Mouse (Mus musculus): ENCODE measurements around the gene Amy1.
"Not testable (repeated sequence)": the region's sequence is repeated elsewhere in the genome, so short reads cannot be mapped to it uniquely, and the experiment has no call there.

The Amy1 gene

GRCm38 (mm10) chr3:113606599-113606998, at the start of gene Amy1:
Gene Amy1 (minus strand): TSS chr3:113606699.
- no peak for DNase-seq (ENCODE audit: low read depth, low spot score)

DNA sequence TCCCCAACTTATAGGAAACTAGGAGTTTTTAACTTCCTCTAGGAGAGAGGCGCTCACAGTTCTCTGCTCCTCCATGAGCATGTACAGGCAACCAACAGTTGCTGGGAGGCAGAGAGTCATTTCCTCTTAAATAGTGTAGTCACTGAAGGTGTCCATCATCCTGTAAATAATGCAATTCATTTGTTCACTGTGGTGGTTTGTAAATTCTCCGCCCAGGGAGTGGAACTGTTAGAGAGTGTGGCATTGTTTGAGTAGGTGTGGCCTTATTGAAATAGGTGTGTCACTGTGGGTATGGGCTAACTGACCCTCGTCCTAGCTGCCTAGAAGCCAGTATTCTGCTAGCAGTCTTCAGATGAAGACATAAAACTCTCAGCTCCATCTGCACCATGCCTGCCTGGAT, 47.8 kb upstream of the Amy1 start:
- no peak for DNase-seq (ENCODE audit: low read depth, low spot score)

DNA sequence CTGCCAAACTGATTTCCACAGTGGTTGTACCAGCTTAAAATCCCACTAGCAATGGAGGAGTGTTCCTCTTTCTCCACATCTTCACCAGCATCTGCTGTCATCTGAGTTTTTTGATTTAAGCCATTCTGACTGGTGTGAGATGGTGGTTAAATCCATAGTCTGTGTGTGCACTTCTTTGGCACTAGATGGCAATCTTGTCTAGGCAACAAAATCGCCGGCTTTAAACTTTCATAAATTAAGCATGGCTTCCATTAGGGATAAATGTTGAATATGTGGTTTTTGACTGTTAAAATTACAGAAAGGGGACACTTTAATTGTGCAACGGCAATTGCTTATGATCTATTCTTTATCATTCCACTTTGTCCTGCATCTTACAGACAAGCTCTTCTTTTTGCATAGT, 44.9 kb upstream of the Amy1 start:
- peak; percentile 31 for DNase-seq (ENCODE audit: low read depth, low spot score)

GRCm38 (mm10) chr3:113639545-113639944, 33.0 kb upstream of the Amy1 start:
- no peak for DNase-seq (ENCODE audit: low read depth, low spot score)

- DNase-seq (ENCODE audit: low read depth, low spot score): no peak
These were observed 27.7 kb upstream of the Amy1 start for GRCm38 (mm10) chr3:113634220-113634619.

DNA sequence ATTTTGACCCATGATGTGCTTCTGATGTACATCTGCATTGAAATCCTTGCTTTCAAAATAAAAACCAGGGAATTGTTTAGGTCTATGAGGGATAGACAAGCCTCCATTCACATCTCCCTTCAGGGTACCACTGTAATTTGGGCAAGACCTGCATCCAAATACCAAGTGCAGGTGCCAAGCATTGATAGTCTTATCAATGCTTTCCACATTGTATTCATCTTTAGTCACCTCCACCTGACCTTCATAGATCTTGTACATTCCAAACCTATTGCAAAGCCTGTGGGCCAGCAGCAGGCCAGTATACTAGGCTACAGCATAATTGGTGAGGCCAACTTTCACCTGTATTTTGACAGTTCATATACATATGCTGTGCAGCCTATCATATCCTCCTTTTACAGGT, 25.1 kb upstream of the Amy1 start:
- DNase-seq (ENCODE audit: low read depth, low spot score): no peak

GRCm38 (mm10) chr3:113630564-113630963, 24.1 kb upstream of the Amy1 start:
- peak; percentile 12 for DNase-seq (ENCODE audit: low read depth, low spot score)

GRCm38 (mm10) chr3:113629606-113630359, 23.3 kb upstream of the Amy1 start, which contains the start of gene Rnpc3:
Gene Rnpc3 (minus strand): TSS chr3:113630149.
- DNase-seq (ENCODE audit: low read depth, low spot score): peak; percentile 99

DNA sequence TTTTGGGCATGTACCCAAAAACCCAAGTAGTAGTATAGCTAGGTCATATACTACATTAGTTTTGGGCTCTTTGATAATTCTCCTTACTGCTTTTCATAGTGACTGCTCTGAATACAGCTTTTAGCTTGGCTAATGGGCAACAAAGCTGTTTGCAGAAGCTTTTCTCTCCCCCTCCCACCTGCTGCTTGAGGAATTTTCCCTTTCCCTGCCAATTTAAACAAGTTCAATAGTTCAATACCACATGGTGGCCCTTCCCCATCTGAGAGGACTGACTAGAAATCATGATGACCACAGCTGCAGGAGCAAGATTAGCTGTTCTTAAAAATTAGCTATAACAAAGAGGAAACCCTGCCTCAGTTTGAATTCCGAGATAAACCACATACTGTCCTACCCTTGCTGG, 15.7 kb downstream of the Amy1 start:
- DNase-seq (ENCODE audit: low read depth, low spot score): no peak

GRCm38 (mm10) chr3:113574578-113574977, 31.9 kb downstream of the Amy1 start:
- no peak for DNase-seq (ENCODE audit: low read depth, low spot score)

DNA sequence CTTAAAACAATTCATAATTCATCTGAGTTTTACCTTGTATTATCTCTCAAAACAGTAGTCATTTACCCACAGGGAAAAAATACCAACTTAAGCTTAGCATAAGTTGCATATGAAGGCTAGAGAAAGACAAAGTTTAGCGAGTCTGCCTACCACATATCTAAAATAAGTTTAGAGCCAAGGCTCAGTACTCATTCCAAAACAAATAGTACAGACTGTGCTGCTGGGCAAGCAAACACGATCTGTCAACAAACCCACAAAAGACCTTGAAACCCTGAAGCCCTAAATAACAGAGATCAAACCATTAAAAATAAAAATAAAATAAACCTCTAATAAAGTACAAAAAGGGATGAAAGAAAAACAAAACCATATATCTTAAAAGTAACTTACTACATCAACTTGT, 32.4 kb downstream of the Amy1 start:
- DNase-seq (ENCODE audit: low read depth, low spot score): no peak

- DNase-seq (ENCODE audit: low read depth, low spot score): no peak
These were observed 34.3 kb downstream of the Amy1 start for GRCm38 (mm10) chr3:113572158-113572557.

- no peak for DNase-seq (ENCODE audit: low read depth, low spot score)
These were observed 66.8 kb downstream of the Amy1 start for GRCm38 (mm10) chr3:113539692-113540091.

DNA sequence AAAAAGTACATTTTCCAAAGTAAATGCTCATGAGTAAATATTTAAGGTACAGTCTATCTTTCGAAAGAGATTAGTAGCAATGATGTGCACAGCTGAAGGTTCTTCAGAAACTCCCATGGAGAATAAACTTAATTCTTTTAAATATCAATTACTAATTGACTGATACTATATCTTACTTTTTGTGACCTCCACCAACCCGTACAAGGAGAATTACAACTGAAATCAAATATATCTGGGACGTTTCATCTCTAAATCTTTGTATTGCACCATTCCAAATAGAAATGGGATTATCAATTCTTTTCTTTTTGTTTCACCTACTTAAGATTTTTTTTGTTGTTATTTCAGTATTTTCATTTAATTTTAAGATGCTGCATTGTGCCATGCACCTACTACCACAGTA, 74.2 kb downstream of the Amy1 start, which contains the start of gene Amy2a1:
Amy2a1 (minus strand) TSS at position 101 of the 400 bp plus-strand sequence.
- DNase-seq (ENCODE audit: low read depth, low spot score): not testable (repeated sequence)

Measured in forelimb bud, embryonic 11.5 days (tissue).